7 mouse cellular contexts compared by ENCODE assay signal in the genomic region with DNA sequence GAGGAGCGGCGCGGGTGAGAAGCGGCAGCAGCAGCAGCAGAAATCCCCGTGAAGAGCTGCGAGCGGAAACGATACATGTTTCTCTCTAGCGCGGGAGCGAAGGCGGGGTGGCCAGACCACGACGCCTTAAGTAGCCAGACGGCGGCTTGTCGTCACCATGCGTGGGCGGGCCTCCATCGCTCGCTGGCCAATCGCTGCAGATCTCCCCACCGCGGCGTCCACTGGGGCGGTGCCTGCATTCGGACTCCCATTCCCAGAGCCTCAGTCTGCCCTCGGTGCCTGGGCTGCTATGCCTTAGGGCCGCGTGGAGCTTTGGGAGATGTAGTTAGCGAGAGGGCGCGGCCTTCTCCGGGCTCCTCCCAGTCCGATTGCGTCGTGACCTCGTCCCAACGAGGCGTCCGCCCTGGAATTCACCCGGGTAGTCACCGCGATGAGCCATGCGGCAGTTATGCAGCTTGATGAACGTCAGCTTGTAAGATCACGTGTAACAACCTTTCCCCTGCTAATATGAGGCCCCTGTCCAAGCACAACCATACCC. TPM values are rescaled to one million over a fixed set of nuclear protein-coding genes. Genes with fewer than 3 reads are reported as not detected.
DNase-seq lines count a peak whose midpoint lies in the region; ATAC-seq lines count a peak whose summit lies in the region.

No protein-coding gene starts in this region.

- peak; percentile 99 for DNase-seq in adrenal gland, postnatal 10 days
- DNase-seq in embryonic facial prominence, embryonic 10.5 days (ENCODE audit: low spot score), result peak; percentile 99
- DNase-seq in kidney, adult 11 months, result peak; percentile 99
- peak; percentile 97 for DNase-seq in limb, embryonic 10.5 days (ENCODE audit: low spot score)
- DNase-seq in spleen, adult 12 weeks (ENCODE audit: low spot score), result peak; percentile 97

- no peaks in the 10 kb centered on the region for H3K27me3 ChIP-seq in embryonic facial prominence, embryonic 10.5 days (replicated peaks; ENCODE audit: low read depth, poor library complexity, severe bottlenecking)
- no peaks in the 10 kb centered on the region for H3K27me3 ChIP-seq in limb, embryonic 10.5 days (ENCODE audit: low read depth, poor library complexity, severe bottlenecking)
- H3K27me3 ChIP-seq in midbrain, embryonic 13.5 days, result no peaks in the 10 kb centered on the region

- ATAC-seq in granulocyte monocyte progenitor cell, adult 5-6 weeks (replicated peaks; ENCODE audit: poor library complexity, severe bottlenecking), result peak; percentile 75
- ATAC-seq in midbrain, embryonic 13.5 days, result peak; percentile 99

- H3K27ac ChIP-seq in embryonic facial prominence, embryonic 10.5 days (replicated peaks), result peak overlapping the region; percentile 98
- peak overlapping the region; percentile 95 for H3K27ac ChIP-seq in limb, embryonic 10.5 days
- peak overlapping the region; percentile 96 for H3K27ac ChIP-seq in midbrain, embryonic 13.5 days

- H3K4me1 ChIP-seq in embryonic facial prominence, embryonic 10.5 days, result peaks cover 18% of the 10 kb centered on the region
- peaks cover 18% of the 10 kb centered on the region for H3K4me1 ChIP-seq in limb, embryonic 10.5 days
- peaks cover 25% of the 10 kb centered on the region for H3K4me1 ChIP-seq in midbrain, embryonic 13.5 days (replicated peaks)

- peak overlapping the region; percentile 94 for H3K4me3 ChIP-seq in embryonic facial prominence, embryonic 10.5 days
- H3K4me3 ChIP-seq in limb, embryonic 10.5 days, result peak overlapping the region; percentile 77
- H3K4me3 ChIP-seq in midbrain, embryonic 13.5 days (replicated peaks), result peak overlapping the region; percentile 94

- H3K9ac ChIP-seq in midbrain, embryonic 13.5 days (replicated peaks), result peak overlapping the region; percentile 92

- H3K36me3 ChIP-seq in embryonic facial prominence, embryonic 10.5 days (replicated peaks), result peaks cover under 1% of the 10 kb centered on the region; the same call in 1 of the 2 replicates
- H3K36me3 ChIP-seq in limb, embryonic 10.5 days, result peaks cover under 1% of the 10 kb centered on the region; the same call in 1 of the 2 replicates
- H3K36me3 ChIP-seq in midbrain, embryonic 13.5 days, result no peaks in the 10 kb centered on the region

- peak overlapping the region; percentile 68 for H3K4me2 ChIP-seq in midbrain, embryonic 13.5 days (replicated peaks)

- under 1% methylated on average over 47 of the region's 47 CpGs for WGBS in embryonic facial prominence, embryonic 10.5 days
- under 1% methylated on average over 47 of the region's 47 CpGs for WGBS in limb, embryonic 10.5 days
- WGBS in midbrain, embryonic 13.5 days, result under 1% methylated on average over 47 of the region's 47 CpGs

- H3K9me3 ChIP-seq in embryonic facial prominence, embryonic 10.5 days, result no peaks in the 10 kb centered on the region
- H3K9me3 ChIP-seq in limb, embryonic 10.5 days (replicated peaks), result no peaks in the 10 kb centered on the region
- H3K9me3 ChIP-seq in midbrain, embryonic 13.5 days, result no peaks in the 10 kb centered on the region

RNA-seq across cellular contexts. Expression of a gene that starts 23.9 kb away (rescaled TPM):
- total RNA-seq in adrenal gland, postnatal 10 days (2021), result 1 to 10 TPM in 1 of 2 experiments, under 1 TPM in 1; 0.45 to 2.3 TPM
- polyA plus RNA-seq in embryonic facial prominence, embryonic 10.5 days (2016; fragmentation: Nextera tagmentation; extraction: Ambion mirVana), result not detected in 2 replicates
- total RNA-seq in granulocyte monocyte progenitor cell, adult 5-6 weeks (2014; fragmentation: Nextera tagmentation), result not detected in 2 replicates
- 0.52 TPM in 1 of 2 replicates, not detected in the other for total RNA-seq in granulocyte monocyte progenitor cell, adult 5-6 weeks (2017)
- polyA plus RNA-seq in limb, embryonic 10.5 days (2016; fragmentation: Nextera tagmentation; extraction: Ambion mirVana), result not detected in 2 replicates
- not detected in 2 replicates for polyA plus RNA-seq in midbrain, embryonic 13.5 days (2015; fragmentation: Nextera tagmentation; extraction: Ambion mirVana)

RNA-seq across cellular contexts. Expression of a gene that starts 25.2 kb away (rescaled TPM):
- total RNA-seq in adrenal gland, postnatal 10 days (2021), result 100 to 1,000 TPM; 143 to 154 TPM
- 111 and 116 TPM in 2 replicates for polyA plus RNA-seq in embryonic facial prominence, embryonic 10.5 days (2016; fragmentation: Nextera tagmentation; extraction: Ambion mirVana)
- total RNA-seq in granulocyte monocyte progenitor cell, adult 5-6 weeks (2014; fragmentation: Nextera tagmentation), result 91.2 and 111 TPM in 2 replicates
- total RNA-seq in granulocyte monocyte progenitor cell, adult 5-6 weeks (2017), result 107 and 115 TPM in 2 replicates
- 117 and 124 TPM in 2 replicates for polyA plus RNA-seq in limb, embryonic 10.5 days (2016; fragmentation: Nextera tagmentation; extraction: Ambion mirVana)
- 164 and 172 TPM in 2 replicates for polyA plus RNA-seq in midbrain, embryonic 13.5 days (2015; fragmentation: Nextera tagmentation; extraction: Ambion mirVana)

Comparison
In these comparisons a context has a peak if more than half of its experiments do, and no peak if none do; other contexts are left out.
1. Peak in every context shown above with its lines: DNase-seq, ATAC-seq, H3K4me3 ChIP-seq and H3K27ac ChIP-seq.